Mouse (Mus musculus): Measurements from ENCODE around the gene Ttc28.

- TF ChIP-seq MAX (IDR thresholded peaks at IDR 0.05; ENCODE audit: low read length): no peak
- TF ChIP-seq CTCF (IDR thresholded peaks at IDR 0.05 in 2 of 3, conservative IDR thresholded peaks at IDR 0.05 in 1 of 3; ENCODE audit: control insufficient read depth in 1 of 3, insufficient read depth in 1 of 3, low read depth in 2 of 3, low read length in 3 of 3, poor library complexity in 1 of 3, severe bottlenecking in 1 of 3): no peak
- no peak for TF ChIP-seq POLR2AphosphoS5 (IDR thresholded peaks at IDR 0.05; ENCODE audit: borderline replicate concordance, low read depth, low read length)
- no peak for TF ChIP-seq POLR2A (IDR thresholded peaks at IDR 0.05; ENCODE audit: control insufficient read depth in 1 of 2, insufficient read depth in 1 of 2, low read depth in 1 of 2, low read length in 2 of 2, poor library complexity in 1 of 2)
- TF ChIP-seq TCF12 (IDR thresholded peaks at IDR 0.05; ENCODE audit: low read depth, low read length): no peak
Measured at GRCm38 (mm10) chr5:111178324-111179076, 298.9 kb downstream of the Ttc28 start.

Data from MEL (cell line).